Mouse (Mus musculus) midbrain, embryonic 13.5 days (tissue): Measurements from ENCODE around the gene Def8. TPM values are rescaled to one million over a fixed set of nuclear protein-coding genes. Genes with fewer than 3 reads are reported as not detected.
"Not testable (repeated sequence)": the region's sequence is repeated elsewhere in the genome, so short reads cannot be mapped to it uniquely, and the experiment has no call there.

ENCODE experiments used
- ATAC-seq: fragments of 200-750 bp; cut with Nextera tagmentation; 2 replicates; pipeline ENCODE4 v1.8.0; 2017; ENCODE audit warnings: mild to moderate bottlenecking, moderate TSS enrichment, moderate library complexity
- H3K27ac ChIP-seq: fragments of 300-500 bp; sonication (generic); 2 replicates; pipeline ENCODE4 v1.5.1; 2015; ENCODE audit warnings: inconsistent platforms, mild to moderate bottlenecking, moderate library complexity
- H3K27me3 ChIP-seq: fragments of 300-500 bp; sonication (generic); 2 replicates; pipeline ENCODE4 v1.6.1; 2015; ENCODE audit warnings: mild to moderate bottlenecking, inconsistent platforms
- H3K36me3 ChIP-seq: fragments of 300-500 bp; sonication (generic); 2 replicates; pipeline ENCODE4 v1.6.1; 2015; ENCODE audit warnings: mild to moderate bottlenecking, inconsistent platforms
- H3K4me1 ChIP-seq: fragments of 300-500 bp; sonication (generic); replicated peaks from 2 replicates; pipeline ENCODE4 v1.6.1; 2015; ENCODE audit warnings: inconsistent platforms
- H3K4me2 ChIP-seq: fragments of 300-500 bp; sonication (generic); replicated peaks from 2 replicates; pipeline ENCODE4 v1.6.1; 2015; ENCODE audit warnings: moderate library complexity, mild to moderate bottlenecking, inconsistent platforms
- H3K4me3 ChIP-seq: fragments of 300-500 bp; sonication (generic); replicated peaks from 2 replicates; pipeline ENCODE4 v1.5.1; 2015; ENCODE audit warnings: mild to moderate bottlenecking, inconsistent platforms
- H3K9ac ChIP-seq: fragments of 300-500 bp; sonication (generic); replicated peaks from 2 replicates; pipeline ENCODE4 v1.6.1; 2015; ENCODE audit warnings: mild to moderate bottlenecking, inconsistent platforms
- H3K9me3 ChIP-seq: fragments of 300-500 bp; sonication (generic); 2 replicates; pipeline ENCODE4 v1.6.1; 2016; ENCODE audit warnings: mild to moderate bottlenecking, inconsistent platforms
- WGBS: fragments of 180-500 bp; shearing (Covaris S2); methylation state at CpG from one replicate; pipeline ENCODE4 v1.1.7; 2015; 5-methylcytosine and 5-hydroxymethylcytosine counted together
- polyA plus RNA-seq: library from polyadenylated mRNA; unstranded; fragments of >200 nt; fragmentation: Nextera tagmentation; extraction: Ambion mirVana; gene quantifications from 2 replicates; pipeline ENCODE4 v1.2.1, GENCODE M21; 2015

Gene Def8
- polyA plus RNA-seq, 1 experiment from 2014 or later = 41.7 TPM

DNA sequence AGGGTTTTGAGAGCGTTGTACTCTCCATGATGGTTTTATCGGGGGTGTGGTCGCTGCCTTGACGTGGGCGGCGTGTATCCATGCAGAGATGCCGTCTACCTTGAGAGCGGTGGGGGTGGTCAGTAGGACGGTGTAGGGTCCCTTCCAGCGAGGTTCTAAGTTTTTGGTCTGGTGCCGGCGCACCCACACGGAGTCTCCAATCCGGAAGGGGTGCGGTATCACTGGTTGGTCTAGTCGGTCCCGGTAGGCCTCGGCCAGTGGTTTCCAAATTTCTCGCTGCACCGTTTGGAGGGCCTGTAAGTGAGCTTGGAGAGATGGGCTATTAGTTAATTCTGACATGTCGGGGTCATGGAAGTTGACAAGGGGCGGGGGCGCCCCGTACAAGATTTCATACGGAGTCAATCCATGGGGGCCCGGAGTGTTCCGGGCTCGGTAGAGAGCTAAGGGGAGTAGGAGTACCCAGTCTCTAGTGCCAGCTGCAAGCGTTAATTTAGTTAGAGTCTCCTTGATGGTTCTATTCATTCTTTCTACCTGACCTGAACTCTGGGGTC lies 5.1 kb downstream of the Def8 start:
- Histone ChIP-seq H3K4me3 (no peak overlapping the region), H3K4me2 (no peak overlapping the region), H3K9ac (no peak overlapping the region), H3K9me3 (peaks cover 48% of the 10 kb centered on the region), H3K36me3 (peaks cover 3% of the 10 kb centered on the region), H3K27ac (no peak overlapping the region), H3K27me3 (no peaks in the 10 kb centered on the region), H3K4me1 (no peaks in the 10 kb centered on the region)
- 97% methylated on average over 28 of the region's 29 CpGs for WGBS
- ATAC-seq = no peak

DNA sequence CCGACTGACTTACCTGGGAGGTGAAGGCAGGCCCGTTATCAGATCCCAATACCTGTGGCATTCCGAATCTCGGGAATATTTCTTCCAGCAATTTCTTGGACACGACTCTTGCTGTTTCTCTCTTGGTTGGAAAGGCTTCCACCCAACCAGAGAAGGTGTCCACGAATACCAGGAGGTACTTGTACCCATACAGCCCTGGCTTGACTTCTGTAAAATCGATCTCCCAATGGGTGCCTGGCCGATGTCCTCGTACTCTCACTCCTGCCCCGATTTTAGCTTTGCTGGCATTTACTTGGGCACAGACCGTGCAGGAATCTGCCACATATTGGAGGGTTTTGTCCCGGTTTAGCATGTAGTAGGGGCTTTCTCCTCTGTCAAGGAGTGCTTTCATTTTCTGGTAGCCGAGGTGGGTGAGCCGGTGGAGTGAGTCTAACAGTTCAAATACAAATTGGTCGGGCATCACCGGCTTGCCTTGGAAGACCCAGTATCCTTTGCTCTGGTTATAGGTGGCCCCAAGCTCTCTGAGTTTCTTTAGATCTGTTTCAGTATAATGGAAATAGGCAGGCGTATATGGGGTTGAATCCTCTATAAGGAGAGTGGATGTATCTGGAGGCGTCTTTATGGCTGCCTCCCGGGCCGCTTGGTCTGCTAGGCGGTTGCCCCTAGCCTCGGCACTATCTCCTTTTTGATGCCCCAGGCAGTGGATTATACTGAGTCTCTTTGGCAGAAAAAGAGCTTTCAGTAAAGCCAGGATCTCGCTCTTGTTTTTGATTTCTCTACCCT lies 5.8 kb downstream of the Def8 start:
- Histone ChIP-seq H3K27me3 (no peaks in the 10 kb centered on the region), H3K36me3 (no peaks in the 10 kb centered on the region), H3K9me3 (peaks cover 51% of the 10 kb centered on the region), H3K4me2 (no peak overlapping the region), H3K9ac (no peak overlapping the region), H3K4me1 (no peaks in the 10 kb centered on the region), H3K27ac (no peak overlapping the region), H3K4me3 (no peak overlapping the region)
- WGBS = 94% methylated on average over 23 of the region's 23 CpGs
- ATAC-seq = no peak

DNA sequence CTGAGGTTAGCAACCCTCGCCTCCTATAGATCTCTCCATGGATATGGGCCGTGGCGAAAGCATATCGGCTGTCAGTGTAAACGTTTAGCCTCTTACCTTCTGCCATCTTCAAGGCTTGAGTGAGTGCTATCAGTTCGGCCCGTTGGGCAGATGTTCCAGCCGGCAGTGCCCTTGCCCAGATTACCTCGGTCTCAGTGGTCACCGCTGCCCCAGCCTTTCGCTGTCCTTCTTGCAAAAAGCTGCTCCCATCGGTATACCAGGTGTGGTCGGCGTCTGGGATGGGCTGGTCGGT lies 6.3 kb downstream of the Def8 start:
- H3K4me1 ChIP-seq, ATAC-seq, H3K4me2 ChIP-seq, H3K36me3 ChIP-seq, H3K27ac ChIP-seq, H3K27me3 ChIP-seq, H3K9ac ChIP-seq, H3K4me3 ChIP-seq: not testable (repeated sequence)
- peaks cover 55% of the 10 kb centered on the region for H3K9me3 ChIP-seq
- WGBS = 99% methylated on average over 15 of the region's 15 CpGs

DNA sequence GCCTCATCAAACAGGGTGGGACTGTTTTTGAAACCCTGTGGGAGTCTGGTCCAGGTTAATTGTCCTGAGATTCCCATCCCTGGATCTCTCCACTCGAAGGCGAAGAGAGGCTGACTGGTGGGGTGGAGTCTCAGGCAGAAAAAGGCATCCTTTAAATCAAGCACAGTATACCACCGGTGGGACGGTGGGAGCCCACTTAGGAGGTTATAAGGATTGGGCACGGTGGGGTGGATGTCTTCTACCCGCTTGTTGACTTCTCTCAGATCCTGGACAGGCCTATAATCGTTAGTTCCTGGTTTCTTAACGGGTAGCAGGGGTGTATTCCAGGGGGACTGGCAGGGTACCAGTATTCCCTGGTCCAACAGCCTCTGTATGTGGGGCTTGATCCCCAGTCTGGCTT lies 7.6 kb downstream of the Def8 start:
- H3K27me3 ChIP-seq, H3K4me1 ChIP-seq, H3K4me2 ChIP-seq, H3K9ac ChIP-seq, H3K27ac ChIP-seq, H3K36me3 ChIP-seq, ATAC-seq, H3K4me3 ChIP-seq: not testable (repeated sequence)
- 88% methylated on average over 8 of the region's 8 CpGs for WGBS
- peaks cover 57% of the 10 kb centered on the region for H3K9me3 ChIP-seq

DNA sequence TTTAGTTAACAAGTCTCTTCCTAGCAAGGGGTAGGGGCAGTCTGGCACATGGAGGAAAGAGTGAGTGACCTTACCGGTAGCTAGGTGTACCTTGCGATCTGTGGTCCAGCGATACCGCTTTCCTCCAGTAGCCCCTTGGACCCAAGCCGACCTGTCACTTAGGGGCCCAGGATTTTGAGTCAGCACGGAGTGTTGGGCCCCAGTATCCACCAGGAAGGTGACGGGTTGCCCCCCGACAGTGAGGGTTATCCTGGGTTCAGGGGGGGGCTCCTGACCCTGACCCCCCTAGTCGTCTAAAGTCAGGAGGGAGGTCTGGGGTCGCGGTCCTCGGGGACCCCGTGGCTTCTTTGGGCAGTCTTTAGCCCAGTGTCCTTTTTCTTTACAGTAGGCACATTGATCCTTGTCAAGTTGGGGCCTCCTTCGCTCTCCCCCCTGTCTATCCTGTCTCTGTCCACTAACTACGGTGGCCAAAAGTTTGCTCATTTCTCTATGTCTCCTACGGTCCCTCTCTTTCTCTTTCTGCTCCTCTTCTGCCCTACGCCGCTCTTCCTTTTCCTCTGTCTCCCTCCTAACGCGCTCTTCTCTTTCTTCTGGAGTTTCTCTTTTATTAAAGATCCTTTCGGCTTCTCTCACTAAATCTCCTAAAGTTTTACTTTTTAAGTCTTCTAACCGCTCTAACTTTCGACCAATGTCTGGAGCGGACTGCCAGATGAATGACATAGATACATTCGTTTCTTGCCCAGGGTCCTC lies 8.5 kb downstream of the Def8 start:
- peaks cover 52% of the 10 kb centered on the region for H3K9me3 ChIP-seq
- H3K36me3 ChIP-seq = no peaks in the 10 kb centered on the region
- H3K4me1 ChIP-seq = no peaks in the 10 kb centered on the region
- no peak overlapping the region for H3K4me2 ChIP-seq
- no peak overlapping the region for H3K4me3 ChIP-seq
- H3K27me3 ChIP-seq = no peaks in the 10 kb centered on the region
- no peak overlapping the region for H3K27ac ChIP-seq
- no peak for ATAC-seq
- H3K9ac ChIP-seq = no peak overlapping the region
- 95% methylated on average over 25 of the region's 25 CpGs for WGBS

DNA sequence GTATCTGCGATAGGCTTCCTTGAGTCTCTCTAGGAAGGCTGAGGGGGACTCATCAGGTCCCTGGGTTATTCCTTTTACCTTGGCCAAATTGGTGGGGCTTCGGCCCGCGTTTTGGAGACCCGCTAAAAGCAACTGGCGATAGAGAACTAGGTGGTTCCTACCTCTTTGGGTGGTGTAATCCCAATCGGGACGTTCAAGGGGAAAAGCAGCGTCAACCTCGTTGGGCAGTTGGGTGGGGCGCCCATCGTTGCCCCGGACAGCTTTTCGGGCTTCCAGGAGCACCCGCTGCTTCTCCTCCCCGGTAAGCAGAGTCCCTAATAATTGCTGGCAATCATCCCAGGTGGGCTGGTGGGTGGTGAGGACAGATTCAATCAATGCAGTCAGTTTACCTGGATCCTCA lies 9.1 kb downstream of the Def8 start:
- no peaks in the 10 kb centered on the region for H3K36me3 ChIP-seq
- H3K4me2 ChIP-seq = no peak overlapping the region
- no peaks in the 10 kb centered on the region for H3K4me1 ChIP-seq
- no peak overlapping the region for H3K4me3 ChIP-seq
- ATAC-seq = no peak
- no peak overlapping the region for H3K9ac ChIP-seq
- peaks cover 47% of the 10 kb centered on the region for H3K9me3 ChIP-seq
- 95% methylated on average over 16 of the region's 16 CpGs for whole genome bisulfite sequencing
- H3K27ac ChIP-seq = no peak overlapping the region
- H3K27me3 ChIP-seq = no peaks in the 10 kb centered on the region

DNA sequence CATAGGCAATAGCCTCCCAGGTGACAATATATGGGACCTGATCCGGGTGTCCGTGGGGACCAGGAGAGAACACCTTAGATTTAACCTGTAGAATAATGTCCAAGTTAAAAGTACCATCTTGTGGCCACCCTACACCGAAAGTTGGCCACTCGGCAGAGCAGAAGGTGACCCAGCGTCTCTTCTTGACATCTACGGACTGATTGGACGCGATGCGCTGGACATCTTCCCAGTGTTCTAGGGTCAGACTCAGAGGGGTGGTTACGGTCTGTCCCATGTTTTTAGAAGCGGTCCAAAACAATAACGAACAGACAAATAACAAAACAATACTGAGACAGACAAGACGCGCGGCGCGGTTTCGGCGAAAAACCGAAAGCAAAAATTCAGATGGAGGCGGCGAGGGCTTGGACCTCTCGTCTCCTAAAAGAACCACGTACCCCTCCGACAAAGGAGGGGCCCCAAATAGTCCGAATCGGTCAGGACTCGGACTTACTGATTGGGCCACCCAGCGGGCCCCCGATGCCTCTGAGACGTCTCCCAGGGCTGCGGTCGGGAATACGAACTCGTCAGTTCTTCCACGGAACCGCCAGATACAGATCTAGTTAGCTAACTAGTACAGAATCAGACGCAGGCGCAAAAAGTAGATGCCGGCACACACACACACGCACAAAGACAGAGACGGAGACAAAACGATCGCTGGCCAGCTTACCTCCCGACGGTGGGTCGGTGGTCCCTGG lies 10.1 kb downstream of the Def8 start:
- not testable (repeated sequence) for H3K36me3 ChIP-seq, H3K27ac ChIP-seq, H3K4me2 ChIP-seq, ATAC-seq, H3K9ac ChIP-seq, H3K4me3 ChIP-seq, H3K4me1 ChIP-seq, H3K27me3 ChIP-seq
- peaks cover 36% of the 10 kb centered on the region for H3K9me3 ChIP-seq
- 97% methylated on average over 47 of the region's 47 CpGs for WGBS

DNA sequence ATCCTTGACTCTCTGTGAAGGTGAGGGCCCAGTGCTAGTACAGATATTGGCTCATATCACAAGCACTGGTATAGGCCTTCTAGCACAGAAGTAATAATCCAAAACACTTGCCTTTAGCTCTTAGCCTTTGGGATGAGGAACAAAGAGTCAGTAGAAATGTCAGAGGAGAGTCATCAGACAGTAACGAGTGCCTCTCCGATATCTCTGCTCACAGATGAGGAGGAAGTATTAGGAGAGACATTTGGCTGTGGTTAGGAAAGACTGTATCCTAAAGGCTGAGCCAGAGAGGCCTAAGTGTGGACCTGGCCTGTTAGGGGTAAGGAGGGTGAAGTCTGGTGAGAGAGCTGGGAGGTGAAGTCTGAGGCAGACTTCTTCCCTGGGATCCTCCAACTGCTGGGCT lies 18.5 kb downstream of the Def8 start:
- no peak overlapping the region for H3K4me3 ChIP-seq
- H3K27ac ChIP-seq = no peak overlapping the region
- no peak for ATAC-seq

DNA sequence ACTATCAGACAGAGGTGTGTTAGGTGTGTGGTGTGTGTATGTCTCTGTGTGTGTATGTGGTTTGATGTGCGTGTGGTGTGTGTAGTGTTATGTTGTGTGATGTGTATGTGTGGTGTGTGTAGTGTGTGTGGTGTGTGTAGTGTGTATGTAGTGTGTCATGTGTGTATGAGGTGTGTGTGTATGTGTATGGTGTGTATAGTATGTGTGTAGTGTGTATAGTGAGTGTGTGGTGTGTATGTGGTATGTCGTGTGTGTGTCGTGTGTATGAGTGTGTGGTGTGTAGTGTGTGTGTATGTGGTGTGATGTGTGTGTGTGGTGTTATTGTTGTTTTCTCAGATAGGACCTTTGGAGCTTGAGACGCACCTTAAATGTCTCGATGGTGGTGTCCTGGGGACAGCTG lies 19.0 kb downstream of the Def8 start:
- peak overlapping the region; percentile 64 for H3K4me3 ChIP-seq
- no peaks in the 10 kb centered on the region for H3K27me3 ChIP-seq
- peak overlapping the region; percentile 81 for H3K9ac ChIP-seq
- no peaks in the 10 kb centered on the region for H3K9me3 ChIP-seq
- H3K27ac ChIP-seq = no peak overlapping the region
- peaks cover 10% of the 10 kb centered on the region for H3K4me1 ChIP-seq
- H3K36me3 ChIP-seq = no peaks in the 10 kb centered on the region
- peak; percentile 53 for ATAC-seq
- H3K4me2 ChIP-seq = peak overlapping the region; percentile 65
- WGBS = 78% methylated on average over 5 of the region's 5 CpGs

More for the DNA sequence above, 18.5 kb downstream of the Def8 start:
- peaks cover 10% of the 10 kb centered on the region for H3K4me1 ChIP-seq
- no peak overlapping the region for H3K9ac ChIP-seq
- WGBS = 96% methylated on average over 2 of the region's 2 CpGs
- no peaks in the 10 kb centered on the region for H3K36me3 ChIP-seq
- no peak overlapping the region for H3K4me2 ChIP-seq
- H3K27me3 ChIP-seq = no peaks in the 10 kb centered on the region
- no peaks in the 10 kb centered on the region for H3K9me3 ChIP-seq

DNA sequence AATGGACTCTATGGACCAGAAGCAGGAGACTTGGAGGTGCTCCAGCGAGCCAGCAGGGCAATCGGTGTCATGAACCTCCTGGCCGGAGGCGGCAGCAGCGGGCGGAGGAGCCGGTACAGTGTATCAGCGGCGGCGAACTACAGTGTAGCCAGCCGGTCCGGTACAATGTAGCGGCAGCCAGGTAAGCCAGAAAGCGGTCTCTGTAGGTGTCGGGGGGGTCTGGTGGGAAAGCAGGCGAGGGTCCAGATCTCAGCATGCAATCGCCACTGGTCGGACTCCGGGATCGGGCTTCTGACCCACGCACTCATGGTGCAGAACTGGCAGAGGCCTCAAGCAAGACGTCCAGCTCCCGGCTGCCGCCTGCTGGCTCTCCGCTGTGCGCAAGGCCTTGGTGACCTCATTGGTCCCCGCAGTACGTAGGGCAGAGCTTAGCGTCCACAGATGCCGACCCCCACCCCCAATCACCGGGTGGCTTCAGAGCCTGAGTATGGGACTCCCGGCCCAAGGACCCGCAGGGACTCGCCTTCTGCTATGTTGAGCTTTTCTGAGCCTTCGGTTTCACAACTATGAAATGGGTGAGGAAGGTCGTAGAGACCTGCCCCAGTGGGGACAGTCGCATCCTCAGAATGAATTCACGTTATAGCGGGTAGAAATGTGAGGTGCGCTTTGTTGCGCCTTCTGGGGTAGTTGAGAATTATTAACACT lies 19.7 kb downstream of the Def8 start:
- 1% methylated on average over 41 of the region's 41 CpGs for WGBS
- no peaks in the 10 kb centered on the region for H3K9me3 ChIP-seq
- H3K27ac ChIP-seq = peak overlapping the region; percentile 84
- peak overlapping the region; percentile 64 for H3K4me3 ChIP-seq
- peaks cover 10% of the 10 kb centered on the region for H3K4me1 ChIP-seq
- ATAC-seq = peak; percentile 94
- H3K36me3 ChIP-seq = 0 out of 2 replicates have a peak, but pooled peaks cover 4% of the 10 kb centered on the region
- H3K27me3 ChIP-seq = no peaks in the 10 kb centered on the region
- peak overlapping the region; percentile 65 for H3K4me2 ChIP-seq
- peak overlapping the region; percentile 81 for H3K9ac ChIP-seq

DNA sequence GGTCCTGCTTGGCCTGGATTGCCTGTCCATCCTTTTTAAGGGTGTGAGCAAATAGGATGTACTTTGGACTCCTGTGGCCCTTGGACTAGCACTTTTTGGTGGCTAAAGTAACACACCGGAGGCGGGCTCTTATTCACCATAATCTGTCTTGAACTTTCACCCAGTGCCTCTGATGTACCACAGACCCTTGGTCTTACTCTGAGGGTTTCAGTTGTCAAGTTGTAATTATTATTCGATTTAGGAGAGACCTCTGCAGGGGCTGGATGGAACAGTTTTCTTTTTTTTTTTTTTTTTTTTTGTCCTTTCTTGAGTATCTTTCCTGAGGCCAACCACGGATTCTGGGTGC lies 20.2 kb downstream of the Def8 start:
- 0 out of 2 replicates have a peak, but pooled peaks cover 6% of the 10 kb centered on the region for H3K36me3 ChIP-seq
- H3K27me3 ChIP-seq = no peaks in the 10 kb centered on the region
- H3K9me3 ChIP-seq = no peaks in the 10 kb centered on the region
- WGBS = 25% methylated on average over 4 of the region's 4 CpGs
- peak overlapping the region; percentile 65 for H3K4me2 ChIP-seq
- H3K4me1 ChIP-seq = peaks cover 10% of the 10 kb centered on the region
- peak; percentile 40 for ATAC-seq
- H3K27ac ChIP-seq = peak overlapping the region; percentile 84
- peak overlapping the region; percentile 64 for H3K4me3 ChIP-seq
- H3K9ac ChIP-seq = peak overlapping the region; percentile 81
